Mouse (Mus musculus) kidney, embryonic 16.5 days (tissue): ENCODE measurements around the gene 4930467E23Rik. TPM values are rescaled to one million over a fixed set of nuclear protein-coding genes. Genes with fewer than 3 reads are reported as not detected.
"Not testable (repeated sequence)": the region's sequence is repeated elsewhere in the genome, so short reads cannot be mapped to it uniquely, and the experiment has no call there.

Experiments used
- ATAC-seq: fragments of 200-750 bp; cut with Nextera tagmentation; 2 replicates; pipeline ENCODE4 v1.8.0; 2017; ENCODE audit warnings: moderate TSS enrichment; ENCODE audit not compliant: low FRiP score, low TSS enrichment
- H3K27ac ChIP-seq: fragments of 300-500 bp; sonication (generic); 2 replicates; pipeline ENCODE4 v1.5.1; 2014; ENCODE audit warnings: low read length
- H3K27me3 ChIP-seq: fragments of 300-500 bp; sonication (generic); 2 replicates; pipeline ENCODE4 v1.6.1; 2014; ENCODE audit warnings: low read length, control low read depth, mixed read lengths; ENCODE audit not compliant: insufficient read depth
- H3K36me3 ChIP-seq: fragments of 300-500 bp; sonication (generic); 2 replicates; pipeline ENCODE4 v1.6.1; 2014; ENCODE audit warnings: low read length, control low read depth, mixed read lengths; ENCODE audit not compliant: insufficient read depth
- H3K4me1 ChIP-seq: fragments of 300-500 bp; sonication (generic); 2 replicates; pipeline ENCODE4 v1.6.1; 2014; ENCODE audit warnings: low read length, control low read depth, mixed read lengths; ENCODE audit not compliant: insufficient read depth
- H3K4me2 ChIP-seq: fragments of 300-500 bp; sonication (generic); replicated peaks from 2 replicates; pipeline ENCODE4 v1.6.1; 2014; ENCODE audit warnings: low read depth, low read length
- H3K4me3 ChIP-seq: fragments of 300-500 bp; sonication (generic); 2 replicates; pipeline ENCODE4 v1.5.1; 2014; ENCODE audit warnings: mild to moderate bottlenecking, low read length
- H3K9ac ChIP-seq: fragments of 300-500 bp; sonication (generic); replicated peaks from 2 replicates; pipeline ENCODE4 v1.6.1; 2014; ENCODE audit warnings: low read length
- H3K9me3 ChIP-seq: fragments of 300-500 bp; sonication (generic); 2 replicates; pipeline ENCODE4 v1.6.1; 2016; ENCODE audit warnings: low read length, control low read depth
- whole genome bisulfite sequencing: fragments of 180-500 bp; shearing (Covaris S2); extraction: QIAGEN DNeasy Blood & Tissue Kit; methylation state at CpG from one replicate; pipeline ENCODE4 v1.1.7; 2014; 5-methylcytosine and 5-hydroxymethylcytosine counted together
- polyA plus RNA-seq: library from polyadenylated mRNA; unstranded; fragments of >200 nt; fragmentation: Nextera tagmentation; extraction: Ambion mirVana; gene quantifications from 2 replicates; pipeline ENCODE4 v1.2.1, GENCODE M21; 2015

The 4930467E23Rik gene
- 0.09 TPM in 1 of 2 replicates, not detected in the other for polyA plus RNA-seq

DNA sequence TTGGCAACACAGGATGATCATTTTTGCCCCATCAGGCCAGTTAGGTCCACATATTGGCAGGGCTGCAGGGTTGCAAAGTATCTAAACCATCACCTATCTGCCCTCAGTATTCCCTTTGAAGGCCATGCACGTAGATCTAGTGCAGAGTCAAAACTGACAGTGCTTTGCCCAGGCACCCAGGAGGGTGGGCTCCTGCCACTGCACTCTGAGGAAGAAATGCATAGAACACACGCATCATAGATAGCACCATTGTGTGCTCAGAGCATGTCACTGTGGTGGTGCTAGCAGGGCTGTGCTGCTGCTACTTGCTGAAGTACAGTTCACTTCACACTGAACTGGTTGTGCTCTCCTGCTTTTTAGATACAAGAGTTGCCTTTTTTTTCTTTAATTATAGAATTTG lies at the start of gene 4930467E23Rik:
Gene 4930467E23Rik (plus strand): TSS at position 301 of the 400 bp plus-strand sequence.
- H3K36me3 ChIP-seq, H3K4me2 ChIP-seq, H3K9ac ChIP-seq, H3K9me3 ChIP-seq, H3K27ac ChIP-seq, ATAC-seq, H3K4me1 ChIP-seq, H3K4me3 ChIP-seq, H3K27me3 ChIP-seq: not testable (repeated sequence)
- WGBS: no CpG with 5 or more reads among the region's 2 CpGs

DNA sequence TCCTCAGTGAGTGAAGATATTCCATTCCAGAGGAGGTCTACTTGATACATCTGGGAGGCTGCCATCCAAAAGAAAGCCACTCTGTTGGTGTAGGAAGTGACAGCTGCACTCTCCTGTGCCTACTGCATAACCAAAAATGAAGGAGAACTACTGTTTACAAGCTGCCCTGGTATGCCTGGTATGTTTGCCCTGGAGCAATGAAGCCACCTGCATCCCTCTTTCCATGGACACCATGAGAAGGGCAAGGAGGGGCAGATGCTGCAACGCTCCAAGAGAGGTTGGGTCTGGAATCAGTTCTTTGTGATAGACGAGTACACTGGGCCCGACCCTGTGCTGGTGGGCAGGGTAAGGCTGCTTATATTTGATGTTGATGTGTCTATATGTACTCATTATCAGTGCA lies 47.1 kb upstream of the 4930467E23Rik start:
- not testable (repeated sequence) for H3K4me1 ChIP-seq, H3K27me3 ChIP-seq, H3K36me3 ChIP-seq, ATAC-seq, H3K4me3 ChIP-seq, H3K9me3 ChIP-seq, H3K27ac ChIP-seq, H3K9ac ChIP-seq, H3K4me2 ChIP-seq
- 92% methylated on average over 2 of the region's 3 CpGs for WGBS

DNA sequence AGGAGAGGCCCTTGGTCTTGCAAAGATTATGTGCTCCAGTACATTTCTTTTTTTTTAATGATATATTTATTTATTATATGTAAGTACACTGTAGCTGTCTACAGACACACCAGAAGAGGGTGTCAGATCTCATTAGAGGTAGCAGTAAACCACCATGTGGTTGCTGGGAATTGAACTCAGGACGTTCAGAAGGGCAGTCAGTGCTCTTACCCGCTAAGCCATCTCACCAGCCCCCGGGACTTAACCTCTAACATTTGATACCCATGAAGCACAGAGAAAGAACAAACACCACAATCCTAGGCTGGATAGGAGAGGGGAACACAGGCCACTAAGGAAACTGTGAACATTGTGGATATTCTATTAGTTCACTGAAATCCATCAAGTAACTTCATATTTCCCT lies 43.9 kb upstream of the 4930467E23Rik start:
- not testable (repeated sequence) for H3K9me3 ChIP-seq, H3K27me3 ChIP-seq, H3K4me3 ChIP-seq, H3K4me2 ChIP-seq, H3K9ac ChIP-seq, H3K4me1 ChIP-seq, ATAC-seq, H3K36me3 ChIP-seq, H3K27ac ChIP-seq
- 76% methylated on average over 3 of the region's 3 CpGs for WGBS

DNA sequence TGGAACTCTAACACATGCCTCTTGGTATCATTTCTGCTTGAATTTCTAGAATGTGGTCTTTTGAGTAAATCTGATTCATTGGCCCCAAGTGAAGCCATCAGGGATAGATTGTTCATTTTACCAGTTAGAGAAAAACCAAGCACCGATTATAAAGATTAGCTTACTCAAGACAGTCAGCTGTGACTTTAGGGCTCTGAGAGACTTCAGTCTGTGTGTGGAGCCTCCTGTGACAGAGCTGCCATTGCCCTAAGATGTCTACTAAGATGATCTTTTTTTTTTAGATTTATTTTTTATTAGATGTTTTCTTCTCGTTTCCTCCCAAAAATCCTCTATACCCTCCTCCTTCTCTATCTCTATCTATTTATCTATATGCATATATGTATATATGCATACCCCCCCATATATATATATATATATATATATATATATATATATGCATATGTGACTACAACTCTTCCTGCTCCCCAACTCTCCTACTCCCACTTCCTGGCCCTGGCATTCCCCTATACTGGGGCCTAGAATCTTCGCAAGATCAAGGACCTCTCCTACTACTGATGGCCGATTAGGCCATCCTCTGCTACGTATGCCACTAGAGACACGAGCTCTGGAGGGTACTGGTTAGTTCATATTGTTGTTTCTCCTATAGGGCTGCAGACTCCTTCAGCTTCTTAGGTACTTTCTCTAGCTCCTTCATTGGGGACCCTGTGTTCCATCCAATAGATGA lies 40.4 kb upstream of the 4930467E23Rik start:
- H3K27me3 ChIP-seq, ATAC-seq, H3K4me1 ChIP-seq, H3K4me2 ChIP-seq, H3K36me3 ChIP-seq, H3K9ac ChIP-seq, H3K9me3 ChIP-seq, H3K4me3 ChIP-seq, H3K27ac ChIP-seq: not testable (repeated sequence)
- WGBS: 79% methylated on average over 6 of the region's 6 CpGs

DNA sequence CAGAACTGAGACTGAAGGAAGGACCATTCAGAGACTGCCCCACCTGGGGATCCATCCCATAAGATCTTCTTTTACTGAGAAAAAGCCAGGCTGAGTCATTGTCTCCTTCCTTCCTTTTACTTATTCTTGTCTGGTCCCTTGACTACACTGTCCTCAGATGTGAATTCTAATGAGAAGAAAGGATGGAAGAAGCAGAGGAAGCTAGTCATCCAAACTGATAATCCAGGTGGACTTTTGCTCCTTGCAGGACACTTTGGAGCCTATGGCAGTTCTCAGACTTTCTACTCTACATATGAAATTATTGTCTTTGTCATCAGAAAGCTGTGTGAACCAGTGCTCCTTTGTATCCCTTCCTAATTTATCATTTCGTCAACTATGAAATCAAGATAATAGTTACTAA lies 39.6 kb upstream of the 4930467E23Rik start:
- WGBS: 94% methylated on average over 1 of the region's 1 CpGs
- not testable (repeated sequence) for H3K27ac ChIP-seq, H3K4me3 ChIP-seq, ATAC-seq, H3K9me3 ChIP-seq, H3K4me2 ChIP-seq, H3K36me3 ChIP-seq, H3K9ac ChIP-seq, H3K27me3 ChIP-seq, H3K4me1 ChIP-seq

DNA sequence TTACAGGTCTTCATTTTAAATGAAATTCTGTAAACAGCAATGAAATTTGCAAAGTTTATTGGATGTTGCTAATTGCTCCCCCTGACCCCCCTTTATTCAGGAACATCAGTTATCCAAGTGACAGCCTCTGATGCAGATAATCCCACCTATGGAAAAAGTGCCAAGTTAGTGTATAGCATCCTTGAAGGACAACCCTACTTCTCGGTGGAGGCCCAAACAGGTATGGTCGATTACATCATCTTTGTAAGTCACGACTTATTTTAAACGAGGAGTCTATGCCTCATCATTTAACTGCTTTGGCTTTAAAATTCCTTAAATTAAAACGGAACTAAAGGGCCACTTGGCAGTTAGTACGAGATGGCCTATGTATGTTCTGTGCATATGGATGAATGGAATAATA lies 38.0 kb upstream of the 4930467E23Rik start:
- ATAC-seq, H3K27ac ChIP-seq, H3K4me2 ChIP-seq, H3K9ac ChIP-seq, H3K4me1 ChIP-seq, H3K4me3 ChIP-seq, H3K27me3 ChIP-seq, H3K36me3 ChIP-seq, H3K9me3 ChIP-seq: not testable (repeated sequence)
- 84% methylated on average over 6 of the region's 6 CpGs for WGBS

DNA sequence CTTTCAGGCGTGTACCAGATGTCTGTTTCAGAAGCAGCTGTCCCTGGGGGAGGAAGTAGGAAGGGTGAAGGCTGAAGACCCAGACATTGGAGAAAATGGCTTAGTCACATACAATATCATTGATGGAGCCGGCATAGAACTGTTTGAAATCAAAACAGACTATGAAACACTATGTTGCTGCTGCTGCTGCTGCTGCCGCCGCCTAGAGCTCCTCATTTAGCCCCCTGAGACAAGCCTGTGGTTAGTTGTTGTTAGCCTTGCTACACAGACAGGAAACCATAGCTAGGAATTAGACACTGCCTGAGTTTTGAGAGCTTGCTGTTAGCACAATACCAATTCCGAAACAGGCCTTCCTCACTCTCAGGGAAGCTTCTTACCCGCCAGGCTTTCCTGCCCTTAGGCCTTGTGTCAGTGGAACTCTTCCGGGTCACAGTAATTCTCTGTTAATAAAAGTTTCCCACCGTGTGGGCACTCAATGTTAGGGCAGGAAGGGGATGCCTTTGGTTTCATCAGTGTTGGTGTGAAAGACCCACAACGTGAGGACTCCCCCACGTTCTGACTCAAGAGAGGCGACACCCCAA lies 31.8 kb upstream of the 4930467E23Rik start:
- not testable (repeated sequence) for H3K27ac ChIP-seq, ATAC-seq, H3K27me3 ChIP-seq, H3K4me2 ChIP-seq, H3K36me3 ChIP-seq, H3K4me1 ChIP-seq, H3K9ac ChIP-seq, H3K9me3 ChIP-seq, H3K4me3 ChIP-seq
- 81% methylated on average over 11 of the region's 11 CpGs for WGBS

DNA sequence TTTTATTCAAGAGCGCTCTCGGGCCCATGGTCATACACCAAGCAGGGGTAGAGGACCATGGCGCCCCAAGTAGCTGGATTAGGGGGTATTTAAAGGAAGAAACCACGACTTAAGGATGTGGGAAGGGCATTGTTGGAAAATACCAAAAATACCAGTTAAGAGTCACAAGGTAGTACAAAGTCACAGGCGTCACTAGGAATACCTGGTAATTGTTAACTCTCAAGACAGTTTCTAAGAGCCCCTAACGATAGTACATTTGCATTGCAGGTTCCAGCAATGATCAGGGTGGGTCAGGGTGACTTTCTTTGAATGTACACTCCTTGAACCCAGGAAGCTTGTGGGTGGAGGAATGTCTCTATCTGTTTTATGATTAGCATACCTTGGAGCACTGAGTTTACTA lies 31.3 kb upstream of the 4930467E23Rik start:
- H3K9ac ChIP-seq, ATAC-seq, H3K9me3 ChIP-seq, H3K4me3 ChIP-seq, H3K27me3 ChIP-seq, H3K36me3 ChIP-seq, H3K27ac ChIP-seq, H3K4me2 ChIP-seq, H3K4me1 ChIP-seq: not testable (repeated sequence)
- 75% methylated on average over 6 of the region's 6 CpGs for WGBS

DNA sequence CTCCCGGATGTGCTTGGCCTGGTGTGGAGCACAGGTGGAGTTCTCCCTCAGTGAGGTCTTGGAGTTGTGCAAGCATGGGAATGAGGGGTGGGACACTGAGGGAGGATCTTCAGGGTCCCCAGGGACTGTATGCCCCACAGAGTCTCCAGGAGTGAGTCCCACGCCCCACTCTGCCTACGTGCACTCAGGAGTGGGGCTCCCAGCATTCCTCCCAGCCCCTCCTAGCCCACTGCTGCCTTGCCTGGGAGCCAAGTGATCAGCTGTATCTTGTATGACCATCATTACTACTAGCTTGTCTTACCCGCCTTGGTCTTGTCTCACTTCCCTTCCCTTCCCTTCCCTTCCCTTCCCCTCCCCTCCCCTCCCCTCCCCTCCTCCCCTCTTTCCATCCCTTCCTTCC lies 30.7 kb upstream of the 4930467E23Rik start:
- H3K9ac ChIP-seq, H3K27ac ChIP-seq, H3K4me3 ChIP-seq, ATAC-seq, H3K9me3 ChIP-seq, H3K27me3 ChIP-seq, H3K4me1 ChIP-seq, H3K4me2 ChIP-seq, H3K36me3 ChIP-seq: not testable (repeated sequence)
- WGBS: 84% methylated on average over 4 of the region's 4 CpGs

DNA sequence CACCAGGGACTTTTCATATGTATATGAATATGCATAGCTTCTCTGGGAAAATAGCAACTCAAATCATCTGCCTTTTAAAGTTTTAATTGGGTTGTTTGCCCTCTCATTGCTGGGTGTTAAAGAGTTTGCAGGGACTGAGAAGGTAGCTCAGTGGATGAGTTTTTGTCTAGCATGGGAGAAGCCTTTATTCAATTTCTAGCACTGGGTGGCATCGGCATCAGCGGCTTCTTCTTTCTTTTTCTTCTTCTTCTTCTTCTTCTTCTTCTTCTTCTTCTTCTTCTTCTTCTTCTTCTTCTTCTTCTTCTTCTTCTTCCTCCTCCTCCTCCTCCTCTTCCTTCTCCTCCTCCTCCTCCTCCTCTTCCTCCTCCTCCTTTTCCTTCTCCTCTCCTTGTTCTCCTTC lies 28.1 kb upstream of the 4930467E23Rik start:
- WGBS: 91% methylated on average over 2 of the region's 2 CpGs
- H3K4me1 ChIP-seq, ATAC-seq, H3K9me3 ChIP-seq, H3K4me2 ChIP-seq, H3K36me3 ChIP-seq, H3K27me3 ChIP-seq, H3K9ac ChIP-seq, H3K4me3 ChIP-seq, H3K27ac ChIP-seq: not testable (repeated sequence)
